Mouse (Mus musculus): ENCODE measurements around the gene Slc48a1.

Gene Slc48a1

DNA sequence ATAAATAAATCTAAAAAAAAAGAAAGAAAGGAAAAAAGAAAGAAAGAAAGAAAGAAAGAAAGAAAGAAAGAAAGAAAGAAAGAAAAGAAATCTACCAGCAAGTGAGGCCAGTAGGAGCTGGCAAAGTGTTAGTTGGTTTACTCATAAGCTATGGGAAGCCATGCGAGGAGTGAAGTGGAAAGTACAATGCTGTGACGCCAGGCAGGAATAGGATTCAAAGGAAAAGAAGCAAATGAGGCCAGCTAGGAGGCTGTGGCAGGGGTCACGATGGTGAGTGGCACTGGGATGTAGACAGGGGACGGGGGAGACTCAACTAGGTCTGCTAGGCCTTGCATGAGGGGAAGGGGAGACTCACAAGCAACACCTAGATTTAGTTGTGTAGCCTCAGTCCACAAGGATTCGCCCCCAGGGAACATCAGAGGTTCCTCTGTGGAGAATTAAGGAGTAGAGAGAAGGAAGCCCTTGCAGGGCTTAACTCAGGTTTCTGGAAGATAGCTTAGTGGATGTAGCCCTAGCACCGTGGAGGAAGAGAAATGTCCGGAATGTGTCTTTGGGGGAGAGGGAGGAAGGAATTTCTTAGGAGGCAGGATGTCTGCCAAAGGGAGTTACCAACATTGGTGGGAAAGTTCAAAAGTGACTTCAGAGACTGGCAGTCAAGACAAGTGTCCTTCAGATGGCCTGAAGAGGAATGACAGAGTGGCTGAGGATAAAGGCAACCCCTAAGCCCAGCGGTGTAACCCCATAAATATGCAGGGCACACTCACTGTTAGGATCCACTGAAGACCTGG lies at the start of gene Slc48a1:
TSS of gene Slc48a1 (plus strand) at position 210 of the 788 bp plus-strand sequence.
- no peak for DNase-seq (ENCODE audit: low spot score)

- no peak for DNase-seq (ENCODE audit: low spot score)
Observed at GRCm38 (mm10) chr15:97728804-97729203, 49.5 kb upstream of the Slc48a1 start.

DNA sequence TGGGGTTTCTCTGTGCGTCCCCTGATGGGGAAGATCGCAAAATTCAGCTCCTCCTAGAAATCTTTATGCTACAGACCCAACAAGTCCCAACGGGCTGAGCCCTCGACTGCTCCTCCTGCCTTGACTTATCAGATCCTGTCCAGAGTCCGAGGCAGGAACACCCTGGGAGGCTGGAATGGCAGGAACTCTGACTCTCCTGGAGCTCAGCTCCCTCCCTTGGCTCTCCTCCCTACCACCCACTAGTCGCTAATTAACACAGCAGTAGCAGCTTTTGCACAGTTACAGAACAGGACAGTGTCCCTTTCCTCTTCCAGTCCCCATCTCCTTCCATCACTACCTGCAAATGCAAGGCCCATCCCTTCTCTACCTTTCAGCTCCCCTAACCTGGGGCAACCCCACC lies 48.0 kb upstream of the Slc48a1 start:
- no peak for DNase-seq (ENCODE audit: low spot score)

DNA sequence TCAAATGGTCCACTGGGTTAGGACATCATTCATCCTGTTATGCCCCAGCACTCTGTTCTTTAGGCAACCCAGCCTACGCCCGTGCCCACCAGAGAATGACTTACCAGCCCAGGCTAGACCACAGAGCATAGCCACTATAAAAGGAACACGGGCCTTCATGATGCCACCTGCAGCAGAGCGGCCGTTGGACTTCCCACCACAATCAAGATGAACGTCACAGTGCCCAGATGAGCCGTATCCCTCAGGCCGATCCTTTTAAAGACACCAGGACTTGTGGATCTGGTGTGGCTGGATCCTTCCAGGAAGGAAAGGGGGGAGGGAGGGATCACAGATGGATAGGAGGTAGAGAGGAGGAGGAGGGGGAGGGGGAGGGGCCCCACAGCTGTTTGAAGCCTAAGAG lies 47.2 kb upstream of the Slc48a1 start, which contains the start of gene Endou:
TSS of gene Endou (minus strand) at position 229 of the 400 bp plus-strand sequence.
- DNase-seq (ENCODE audit: low spot score), result no peak

DNA sequence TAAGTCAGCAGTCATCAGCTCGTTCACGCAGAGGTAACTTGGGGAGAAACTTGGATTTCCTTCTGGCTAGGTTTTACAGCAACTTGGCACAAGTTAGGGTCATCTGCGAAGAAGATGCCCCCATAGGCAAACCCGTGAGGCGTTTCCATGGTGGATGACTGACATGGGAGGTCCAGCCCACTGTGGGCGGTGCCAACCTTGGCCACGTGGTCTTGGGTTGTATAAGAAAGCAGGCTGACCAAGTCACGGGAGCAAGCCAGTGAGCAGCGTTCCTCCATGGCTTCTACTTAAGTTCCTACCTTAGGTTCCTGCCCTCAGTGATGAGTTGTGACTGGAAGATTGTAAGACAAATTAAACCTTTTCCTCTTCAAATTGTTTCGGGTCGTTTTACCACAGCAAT lies 46.3 kb upstream of the Slc48a1 start:
- DNase-seq (ENCODE audit: low spot score), result no peak

- no peak for DNase-seq (ENCODE audit: low spot score)
Observed at GRCm38 (mm10) chr15:97738923-97739322, 39.4 kb upstream of the Slc48a1 start.

GRCm38 (mm10) chr15:97740283-97740732 lies 38.0 kb upstream of the Slc48a1 start:
- no peak for DNase-seq (ENCODE audit: low spot score)

GRCm38 (mm10) chr15:97741662-97742061 lies 36.7 kb upstream of the Slc48a1 start:
- DNase-seq (ENCODE audit: low spot score), result no peak

DNA sequence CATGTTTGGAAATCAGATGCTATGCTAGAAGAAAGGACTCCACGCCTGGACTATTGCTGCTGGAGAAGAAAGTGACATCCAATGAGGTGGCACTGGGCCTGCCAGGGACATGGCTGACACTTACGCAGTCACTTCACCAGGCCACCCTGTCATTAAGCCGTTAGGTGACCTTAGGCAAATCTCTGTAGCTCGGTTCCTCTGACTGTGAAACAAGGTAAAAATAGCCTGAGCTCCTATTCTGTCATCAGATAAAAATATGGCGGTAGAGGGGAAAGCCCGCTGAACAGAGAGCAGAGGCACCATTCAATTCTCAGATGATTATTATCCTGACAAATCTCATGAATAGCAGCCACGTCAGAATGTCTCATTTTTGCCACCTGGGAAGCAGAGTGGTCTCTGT lies 36.2 kb upstream of the Slc48a1 start:
- DNase-seq (ENCODE audit: low spot score), result no peak

DNA sequence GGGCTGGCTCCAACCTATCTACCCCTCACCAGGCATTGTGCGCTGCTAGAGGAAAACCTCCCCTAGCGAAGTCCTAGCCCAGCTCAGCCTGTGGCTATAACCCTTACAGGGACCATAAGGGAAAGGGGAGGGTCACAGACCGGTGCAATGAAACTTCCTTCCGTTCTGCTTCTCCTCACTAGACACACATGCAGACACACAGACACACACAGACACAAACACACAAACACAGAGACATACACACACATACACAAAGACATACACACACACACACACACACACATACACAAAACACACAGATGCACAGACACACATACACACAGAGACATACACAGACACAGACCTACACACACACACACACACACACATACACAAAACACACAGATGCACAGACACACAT lies 35.7 kb upstream of the Slc48a1 start:
- no peak for DNase-seq (ENCODE audit: low spot score)

GRCm38 (mm10) chr15:97743210-97743609 lies 35.1 kb upstream of the Slc48a1 start:
- no peak for DNase-seq (ENCODE audit: low spot score)

GRCm38 (mm10) chr15:97743961-97744525 lies 34.3 kb upstream of the Slc48a1 start:
- DNase-seq (ENCODE audit: low spot score), result no peak

GRCm38 (mm10) chr15:97744930-97745329 lies 33.4 kb upstream of the Slc48a1 start:
- no peak for DNase-seq (ENCODE audit: low spot score)

DNA sequence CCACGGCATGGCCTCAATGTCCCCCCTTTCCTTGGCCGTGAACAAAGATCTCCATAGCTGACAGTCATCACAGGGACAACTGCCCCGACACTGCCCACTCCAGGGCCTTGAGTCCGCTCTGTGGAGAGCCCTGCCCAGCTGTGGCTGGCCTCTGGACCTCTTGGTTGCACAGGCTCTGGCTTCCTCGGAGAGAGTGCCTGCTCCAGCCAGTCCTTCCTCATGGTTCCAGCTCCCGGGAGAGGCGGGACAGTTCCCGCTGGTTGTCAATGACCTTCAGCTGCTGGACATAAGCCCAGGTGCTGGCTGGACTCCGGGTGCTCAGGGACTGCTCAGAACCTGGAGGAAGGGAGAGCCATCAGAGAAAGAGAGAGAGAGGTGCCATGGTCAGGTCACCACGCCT lies 33.0 kb upstream of the Slc48a1 start:
- DNase-seq (ENCODE audit: low spot score), result no peak

GRCm38 (mm10) chr15:97746278-97746677 lies 32.0 kb upstream of the Slc48a1 start:
- no peak for DNase-seq (ENCODE audit: low spot score)

DNA sequence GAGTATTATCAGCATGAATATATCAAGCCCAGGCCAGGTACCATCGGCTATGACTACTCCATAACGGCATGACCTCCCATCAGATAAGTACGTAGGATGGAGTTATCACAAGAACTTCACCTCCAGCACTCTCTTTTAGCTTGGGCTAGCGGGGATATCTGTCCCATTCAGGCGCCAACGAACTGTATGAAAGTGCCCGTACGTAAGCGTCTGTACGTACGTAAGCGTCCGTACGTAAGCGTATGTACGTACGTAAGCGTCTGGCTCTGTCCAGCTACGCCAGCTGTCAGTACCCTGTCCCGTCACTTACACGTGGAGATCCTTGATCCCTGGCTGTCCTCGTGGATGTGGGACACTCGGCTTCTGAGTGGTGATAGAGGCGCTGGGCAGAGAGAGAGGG lies 31.6 kb upstream of the Slc48a1 start:
- no peak for DNase-seq (ENCODE audit: low spot score)

GRCm38 (mm10) chr15:97747486-97747885 lies 30.8 kb upstream of the Slc48a1 start:
- DNase-seq (ENCODE audit: low spot score), result no peak

GRCm38 (mm10) chr15:97748309-97748708 lies 30.0 kb upstream of the Slc48a1 start:
- DNase-seq (ENCODE audit: low spot score), result no peak

- no peak for DNase-seq (ENCODE audit: low spot score)
Observed at GRCm38 (mm10) chr15:97748964-97749363, 29.4 kb upstream of the Slc48a1 start.

DNA sequence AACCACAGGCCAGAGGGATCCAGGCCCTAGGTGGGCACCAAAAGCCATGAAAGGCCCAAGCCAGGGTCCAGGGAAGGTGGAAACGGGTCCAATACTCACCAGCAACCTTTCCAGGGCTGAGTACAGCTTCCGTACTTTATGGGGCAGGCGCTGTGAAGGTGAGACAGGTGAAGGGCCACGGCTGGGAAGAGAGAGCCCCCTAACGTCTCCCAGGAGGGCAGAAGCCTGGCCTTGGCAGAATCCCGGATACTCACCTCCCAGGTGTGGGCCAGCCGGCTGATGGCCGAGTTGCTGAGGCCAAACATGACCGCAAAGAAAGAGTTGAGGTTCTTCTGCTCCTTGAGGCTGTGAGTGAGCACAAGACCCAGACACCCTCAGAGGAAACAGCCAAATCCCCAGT lies 28.9 kb upstream of the Slc48a1 start:
- DNase-seq (ENCODE audit: low spot score), result no peak

DNA sequence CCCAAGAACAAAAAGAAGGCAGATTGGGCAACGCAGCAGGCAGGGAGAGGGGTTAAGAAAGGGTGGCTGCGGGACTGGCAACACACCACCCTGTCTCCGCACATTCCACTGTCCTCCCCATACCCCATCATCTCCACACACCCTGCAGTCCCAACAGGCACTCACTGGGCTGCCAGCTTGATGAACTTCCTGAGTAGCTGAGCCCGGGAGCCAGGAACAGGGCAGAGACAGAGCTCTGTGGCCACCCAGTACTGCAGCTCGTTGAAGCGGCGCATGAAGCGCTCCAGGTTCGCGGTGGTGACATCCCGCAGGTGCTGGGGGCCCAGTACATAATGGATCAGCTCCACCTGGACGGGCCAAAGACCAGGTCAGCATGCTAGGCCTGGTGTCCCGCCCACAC lies 28.5 kb upstream of the Slc48a1 start:
- DNase-seq (ENCODE audit: low spot score), result no peak

- peak; percentile 48 for DNase-seq (ENCODE audit: low spot score)
Observed at GRCm38 (mm10) chr15:97750697-97751096, 27.6 kb upstream of the Slc48a1 start.

DNA sequence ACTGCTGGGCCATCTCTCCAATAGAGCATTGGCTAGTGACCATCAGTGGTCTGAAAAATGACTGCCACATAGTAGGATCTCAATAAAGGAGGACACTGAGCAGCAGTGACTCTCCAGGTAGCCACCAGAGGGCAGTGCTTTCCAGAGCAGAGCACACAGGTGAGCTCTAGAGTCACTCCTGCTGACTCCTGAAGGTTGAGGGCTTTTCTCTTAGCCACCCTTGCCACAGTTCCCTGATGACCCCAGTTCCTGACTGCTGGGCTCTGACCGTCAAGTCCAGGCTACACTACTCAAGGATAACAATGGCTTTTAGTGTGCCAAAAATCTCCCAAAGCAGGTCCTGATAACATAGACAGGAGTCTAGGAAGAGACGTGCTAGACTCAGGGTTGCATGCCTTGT lies 26.6 kb upstream of the Slc48a1 start:
- no peak for DNase-seq (ENCODE audit: low spot score)

DNA sequence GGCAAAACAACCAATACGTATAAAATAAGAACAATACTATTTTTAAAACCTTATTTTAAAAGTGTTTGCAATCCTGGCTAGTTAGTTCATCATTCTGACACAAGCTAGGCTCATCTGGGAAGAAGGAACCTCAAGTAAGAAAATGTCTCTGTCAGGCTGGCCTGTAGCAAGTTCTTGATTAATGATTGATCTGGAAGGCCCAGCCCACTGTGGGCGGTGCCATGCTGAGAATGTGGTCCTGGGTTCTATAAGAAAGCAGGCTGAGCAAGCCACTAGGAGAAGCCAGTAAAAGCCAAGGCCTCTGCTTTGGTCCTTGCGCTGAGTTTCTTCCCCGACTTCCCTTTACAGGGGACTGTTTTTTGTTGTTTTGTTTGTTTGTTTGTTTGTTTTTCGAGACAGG lies 25.8 kb upstream of the Slc48a1 start:
- DNase-seq (ENCODE audit: low spot score), result no peak

All from layer of hippocampus, adult 9-10 months (tissue).